Mouse (Mus musculus) embryo, embryonic 11.5 days (tissue): ENCODE data around the gene Ndufb7.
"Not testable (repeated sequence)": the region's sequence is repeated elsewhere in the genome, so short reads cannot be mapped to it uniquely, and the experiment has no call there.

ENCODE experiments used
- DNase-seq: peaks from one replicate; pipeline ENCODE4 v3.0.0-alpha.2; 2012; ENCODE audit warnings: low read depth, low spot score

Gene Ndufb7

GRCm38 (mm10) chr8:83566469-83567395 lies at the start of gene Ndufb7:
Gene Ndufb7, plus strand, starts transcription at chr8:83566671.
- peak; percentile 79 for DNase-seq

DNA sequence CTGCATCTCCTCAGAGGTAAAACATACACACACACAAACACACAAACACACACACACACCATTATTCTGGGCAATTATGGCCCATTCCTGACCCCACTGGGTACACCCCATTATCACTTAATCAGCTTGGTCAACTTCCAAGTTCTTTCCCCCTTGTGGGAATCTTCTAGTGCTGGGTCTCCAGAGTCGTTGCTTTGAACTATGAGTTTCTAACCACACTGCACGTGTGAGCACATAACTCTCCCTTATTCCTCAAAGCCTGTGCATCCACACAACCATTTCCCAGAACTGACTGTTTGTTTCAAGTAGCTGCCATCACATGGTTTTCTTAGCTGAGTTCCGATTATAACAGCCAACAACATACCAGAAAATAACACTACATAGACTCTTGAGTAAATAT lies 46.0 kb upstream of the Ndufb7 start:
- no peak for DNase-seq

- DNase-seq = not testable (repeated sequence)
These were observed 45.6 kb upstream of the Ndufb7 start for GRCm38 (mm10) chr8:83520907-83521306.

DNA sequence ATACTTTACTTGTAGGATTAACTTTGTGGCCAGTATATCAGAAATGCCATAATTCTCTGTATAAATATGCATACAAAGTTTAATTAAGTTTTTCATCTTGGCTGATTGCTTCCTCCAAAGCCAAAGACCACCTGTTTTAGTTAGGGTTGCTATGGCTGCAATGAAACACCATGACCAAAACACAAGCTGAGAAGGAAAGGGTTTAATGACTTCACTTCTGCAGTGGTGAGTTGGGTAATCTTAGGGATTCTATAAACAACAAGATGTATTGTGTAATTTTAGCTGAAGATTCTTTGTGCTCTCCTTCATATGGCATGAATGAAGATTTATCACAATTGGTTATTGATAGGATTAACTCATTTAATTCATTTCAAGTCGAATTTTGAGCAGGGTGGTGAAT lies 45.2 kb upstream of the Ndufb7 start:
- no peak for DNase-seq

DNA sequence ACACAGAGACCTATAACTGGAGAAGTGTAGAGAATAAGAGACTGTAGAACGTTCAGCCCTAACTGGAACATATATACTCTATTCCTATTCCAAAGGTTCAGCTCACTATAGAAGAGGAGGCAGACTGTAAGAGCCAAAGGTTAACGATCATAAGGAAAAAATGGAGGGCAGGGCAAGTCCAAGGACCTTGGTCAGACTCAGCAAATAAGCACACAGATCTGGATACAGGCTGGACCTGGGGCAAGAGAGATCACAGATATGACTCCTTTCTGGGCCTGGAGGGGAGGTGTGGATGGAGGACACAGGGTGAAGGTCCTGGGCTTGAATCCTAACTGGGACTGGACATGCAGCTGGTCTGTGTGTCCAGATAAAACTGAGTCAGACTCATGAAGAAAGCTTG lies 31.7 kb upstream of the Ndufb7 start:
- no peak for DNase-seq

- no peak for DNase-seq
These were observed 30.7 kb upstream of the Ndufb7 start, which contains the start of gene Olfr370 for GRCm38 (mm10) chr8:83535736-83536135. Gene Olfr370, plus strand, starts transcription at chr8:83535780.

GRCm38 (mm10) chr8:83562669-83563068 lies 3.8 kb upstream of the Ndufb7 start:
- no peak for DNase-seq

- DNase-seq = no peak
These were observed 3.2 kb upstream of the Ndufb7 start for GRCm38 (mm10) chr8:83563246-83563645.

- DNase-seq = no peak
These were observed 618 bp upstream of the Ndufb7 start for GRCm38 (mm10) chr8:83565731-83566375.

- DNase-seq = no peak
These were observed 1.2 kb downstream of the Ndufb7 start for GRCm38 (mm10) chr8:83567668-83568067.

DNA sequence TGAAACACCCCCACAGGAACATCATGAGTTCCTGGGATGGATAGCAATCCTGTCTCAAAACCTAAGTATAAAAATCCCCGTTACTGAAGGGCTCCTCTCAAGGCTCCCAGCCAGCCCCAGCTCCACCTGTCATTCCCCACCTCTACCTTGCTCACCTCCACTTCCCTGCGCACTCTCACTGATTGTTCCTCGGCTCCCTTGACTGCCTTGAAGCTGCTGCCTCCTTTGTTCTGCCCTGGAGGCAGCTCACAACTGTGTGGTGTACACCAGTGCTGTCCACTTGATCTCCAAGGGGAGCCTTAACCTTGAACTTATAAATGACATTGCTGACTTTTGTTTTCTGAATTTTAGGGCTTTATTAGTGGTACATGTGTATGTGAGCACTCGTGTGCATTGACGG lies 1.7 kb downstream of the Ndufb7 start:
- DNase-seq = no peak

GRCm38 (mm10) chr8:83568755-83569154 lies 2.3 kb downstream of the Ndufb7 start:
- DNase-seq = no peak

DNA sequence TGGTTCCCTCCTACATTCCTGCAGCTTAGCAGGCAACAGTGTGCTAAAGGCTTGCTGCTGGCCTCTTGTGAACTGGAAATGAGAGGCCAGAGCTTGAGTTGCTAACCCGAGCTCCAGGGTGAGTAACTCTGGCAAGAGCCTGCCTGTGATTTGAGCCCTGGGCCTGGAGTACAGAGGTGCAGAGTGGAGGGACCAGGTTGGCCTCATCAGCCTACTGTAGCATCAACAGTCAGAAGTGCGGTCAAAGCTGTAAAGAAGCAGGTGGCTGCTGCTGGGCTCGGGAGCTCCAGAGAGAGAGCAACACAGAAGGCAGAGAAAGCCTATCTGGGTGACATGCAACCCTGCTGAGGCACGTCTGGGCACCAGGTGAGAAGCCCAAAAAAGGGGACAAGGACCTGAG lies 2.7 kb downstream of the Ndufb7 start:
- DNase-seq = no peak

DNA sequence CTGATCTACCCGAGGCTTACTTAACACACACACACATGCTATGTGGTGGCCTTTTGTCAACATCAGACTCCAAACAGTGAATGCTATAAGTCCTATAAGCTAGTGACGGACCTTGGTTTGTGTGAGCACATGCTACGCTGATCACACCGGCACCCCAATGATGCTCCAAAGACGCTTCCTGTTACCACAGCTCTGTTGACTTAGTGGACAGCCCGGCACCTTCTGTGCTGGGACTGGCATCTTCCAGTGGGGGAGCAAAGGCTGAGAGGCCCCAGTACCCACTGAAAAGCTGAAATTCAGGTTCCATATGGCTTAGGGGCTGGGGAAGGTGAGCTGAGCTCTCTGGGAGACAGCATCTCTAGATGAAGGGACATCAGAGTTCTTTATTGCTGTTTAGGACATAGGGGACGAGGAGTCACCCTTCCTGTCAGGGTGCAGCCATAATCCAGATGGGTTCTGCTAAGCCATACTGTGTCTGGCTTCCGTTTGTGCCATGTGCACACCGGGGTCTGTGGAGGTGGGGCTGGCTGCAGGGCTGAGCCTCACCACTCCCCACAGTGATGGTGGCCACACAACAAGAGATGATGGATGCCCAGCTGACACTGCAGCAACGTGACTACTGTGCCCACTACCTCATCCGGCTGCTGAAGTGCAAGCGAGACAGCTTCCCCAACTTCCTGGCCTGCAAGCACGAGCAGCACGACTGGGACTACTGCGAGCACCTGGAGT lies 4.0 kb downstream of the Ndufb7 start:
- no peak for DNase-seq

GRCm38 (mm10) chr8:83571001-83571340 lies 4.5 kb downstream of the Ndufb7 start:
- not testable (repeated sequence) for DNase-seq

DNA sequence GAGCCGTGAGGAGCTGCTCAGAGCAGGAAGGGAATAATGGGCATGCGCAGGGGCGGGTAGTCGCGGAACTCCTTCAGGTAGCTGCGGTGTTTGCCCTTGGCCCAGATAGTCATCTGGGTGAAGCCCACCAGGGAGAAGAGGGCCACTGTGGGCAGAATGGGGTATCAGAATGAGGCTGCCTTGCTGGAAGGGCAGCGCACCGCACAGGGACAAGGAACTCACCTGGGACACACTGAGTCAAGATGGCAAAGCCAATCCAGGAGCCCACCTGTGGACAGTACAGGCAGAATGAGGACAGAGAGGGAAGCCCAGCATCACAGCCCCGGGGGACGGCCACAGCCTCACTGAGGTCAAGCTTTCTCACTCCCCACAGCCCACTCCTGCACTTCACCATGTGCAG lies 5.3 kb downstream of the Ndufb7 start:
- no peak for DNase-seq

DNA sequence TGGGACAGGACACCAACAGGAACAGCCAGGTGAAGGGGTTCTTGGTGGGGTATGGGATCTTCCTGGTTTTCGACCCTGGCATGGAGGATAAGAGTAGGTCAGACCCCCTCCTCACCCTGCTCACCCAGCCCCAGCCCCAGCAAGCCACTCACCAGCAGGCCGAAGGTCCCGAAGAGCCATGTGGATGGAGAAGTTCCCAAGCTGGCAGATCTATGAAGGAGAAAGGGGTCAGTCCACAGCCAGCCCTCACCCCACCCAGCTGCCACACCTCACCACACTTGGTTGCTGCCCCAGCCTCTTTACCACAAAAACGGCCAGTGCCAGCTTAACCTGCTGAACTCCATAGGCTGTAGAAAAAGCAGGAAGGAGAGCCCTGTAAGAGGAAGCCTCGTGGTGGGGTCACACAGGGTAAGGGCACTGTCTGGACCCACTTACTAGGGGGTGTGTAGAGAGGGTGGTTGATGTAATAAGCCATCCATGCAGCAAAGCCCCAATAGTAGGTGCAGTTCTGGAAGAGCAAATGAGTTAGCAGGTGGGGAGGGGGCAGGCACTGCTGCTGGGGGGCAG lies 5.9 kb downstream of the Ndufb7 start:
- no peak for DNase-seq

DNA sequence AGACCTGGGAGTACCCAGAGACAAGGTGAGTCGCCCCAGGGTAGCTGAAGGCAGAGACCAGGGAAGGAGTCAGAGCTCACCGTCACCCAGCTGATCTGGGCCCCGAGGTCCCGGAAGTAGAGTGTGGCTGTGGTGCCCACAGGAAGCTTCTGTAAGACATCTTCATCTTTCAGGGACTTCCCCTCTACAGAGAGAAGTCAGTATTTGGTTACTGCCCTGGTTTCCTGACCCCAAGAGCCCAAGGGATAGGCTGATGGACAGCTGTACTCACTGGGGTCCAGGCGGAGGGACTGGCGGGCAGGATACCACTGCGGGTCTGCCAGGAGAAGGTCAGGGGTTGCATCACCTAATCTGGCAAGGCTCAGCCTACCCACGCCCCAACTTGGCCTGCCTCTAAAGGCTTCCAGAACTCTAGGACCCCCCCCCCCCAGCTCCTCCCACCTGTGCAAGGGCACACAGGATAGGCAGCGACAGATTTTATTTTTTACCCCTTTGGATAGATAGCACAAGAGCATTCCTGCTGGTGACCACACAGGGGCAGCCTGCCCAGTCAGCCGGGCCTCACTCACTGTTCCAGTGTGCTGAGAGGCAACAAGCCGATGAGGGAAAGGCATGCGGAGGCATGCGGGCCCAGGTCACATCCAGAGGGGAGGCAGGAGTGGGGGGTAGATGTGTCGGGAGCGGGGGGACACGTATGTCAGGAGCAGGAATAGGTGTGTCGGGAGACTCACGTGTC lies 6.8 kb downstream of the Ndufb7 start:
- DNase-seq = no peak

DNA sequence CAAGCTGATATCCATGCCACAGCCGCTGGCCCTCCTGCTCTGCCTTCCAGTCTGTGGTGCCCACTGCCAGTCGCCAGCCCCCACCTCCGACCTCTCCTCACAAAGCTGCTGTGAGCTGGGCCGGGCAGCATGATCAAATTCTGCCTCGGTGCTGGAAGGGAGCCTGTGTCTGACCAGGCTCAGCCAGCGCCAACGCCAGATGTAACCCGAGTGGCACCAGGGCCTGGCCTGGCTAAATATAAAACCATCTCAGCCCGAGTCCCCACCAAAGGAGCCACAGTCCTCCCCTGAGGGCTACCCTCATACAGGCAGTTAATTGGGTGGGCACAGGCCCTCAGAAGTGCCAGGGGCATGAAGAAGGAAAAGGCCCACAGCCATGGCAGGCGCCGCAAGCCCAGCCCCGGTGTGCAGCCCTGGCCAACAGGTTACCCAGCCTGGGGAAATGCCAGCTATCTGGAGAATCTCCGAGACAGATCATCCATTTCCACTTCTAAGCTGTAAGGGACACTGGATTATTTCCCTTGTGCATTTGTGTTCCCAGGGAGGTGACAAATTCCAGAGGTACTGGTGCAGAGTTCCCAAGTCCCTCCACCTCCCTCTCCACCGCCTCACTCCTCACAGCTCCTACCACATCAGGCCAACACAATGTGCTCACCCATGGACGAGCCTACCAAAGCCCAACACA lies 8.3 kb downstream of the Ndufb7 start:
- DNase-seq = no peak
